Mouse (Mus musculus) right cerebral cortex, postnatal 25 days (tissue): ENCODE results near the gene B2m.
"Not testable (repeated sequence)": the region's sequence is repeated elsewhere in the genome, so short reads cannot be mapped to it uniquely, and the experiment has no call there.

Experiments used
- DNase-seq: peaks from one replicate; pipeline ENCODE4 v3.0.0; 2022

The B2m gene

DNA sequence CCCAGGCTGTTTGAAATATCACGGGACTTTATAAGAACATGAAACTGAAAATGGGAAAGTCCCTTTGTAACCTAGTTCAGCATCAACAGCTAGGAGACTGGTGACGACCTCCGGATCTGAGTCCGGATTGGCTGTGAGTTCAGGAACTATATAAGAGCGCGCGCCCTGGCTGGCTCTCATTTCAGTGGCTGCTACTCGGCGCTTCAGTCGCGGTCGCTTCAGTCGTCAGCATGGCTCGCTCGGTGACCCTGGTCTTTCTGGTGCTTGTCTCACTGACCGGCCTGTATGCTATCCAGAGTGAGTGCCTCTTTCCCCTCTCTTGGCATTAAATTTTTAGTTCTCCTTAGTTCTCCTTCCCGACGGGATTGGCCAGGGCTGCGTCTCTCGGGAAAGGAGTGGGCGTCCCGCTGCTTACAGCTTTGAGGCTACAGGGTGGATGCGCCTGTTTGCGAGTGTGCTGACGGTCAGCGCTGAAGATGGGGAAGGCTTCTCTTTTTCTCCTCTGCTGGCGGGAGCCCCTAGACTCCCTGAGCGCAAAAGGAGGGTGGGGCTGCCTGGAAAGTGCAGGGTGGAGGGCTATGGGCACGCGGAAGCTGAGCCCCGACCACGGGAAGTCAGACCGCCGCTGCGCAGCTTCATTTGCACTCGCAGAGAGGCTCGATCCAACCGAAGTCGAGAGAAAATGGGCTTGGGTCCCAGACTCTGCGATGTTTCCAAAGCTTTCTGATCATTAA lies at the start of gene B2m:
Gene B2m (plus strand): TSS at position 179 of the 734 bp plus-strand sequence.
- peak; percentile 87 for DNase-seq

DNA sequence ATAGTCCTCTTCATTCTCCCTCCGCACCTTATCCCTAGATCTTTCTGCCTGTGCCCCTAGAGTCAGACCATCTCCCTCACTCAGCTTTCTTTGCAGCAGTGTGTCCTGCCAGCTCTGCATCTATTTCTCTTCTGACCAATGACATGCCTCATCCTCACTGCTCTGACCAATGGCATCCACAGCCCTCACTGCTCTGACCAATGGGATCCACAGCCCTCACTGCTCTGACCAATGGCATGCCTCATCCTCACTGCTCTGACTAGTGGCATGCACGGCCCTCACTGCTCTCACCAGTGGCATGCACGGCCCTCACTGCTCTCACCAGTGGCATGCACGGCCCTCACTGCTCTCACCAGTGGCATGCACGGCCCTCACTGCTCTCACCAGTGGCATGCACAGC lies 49.8 kb upstream of the B2m start:
- DNase-seq = not testable (repeated sequence)

DNA sequence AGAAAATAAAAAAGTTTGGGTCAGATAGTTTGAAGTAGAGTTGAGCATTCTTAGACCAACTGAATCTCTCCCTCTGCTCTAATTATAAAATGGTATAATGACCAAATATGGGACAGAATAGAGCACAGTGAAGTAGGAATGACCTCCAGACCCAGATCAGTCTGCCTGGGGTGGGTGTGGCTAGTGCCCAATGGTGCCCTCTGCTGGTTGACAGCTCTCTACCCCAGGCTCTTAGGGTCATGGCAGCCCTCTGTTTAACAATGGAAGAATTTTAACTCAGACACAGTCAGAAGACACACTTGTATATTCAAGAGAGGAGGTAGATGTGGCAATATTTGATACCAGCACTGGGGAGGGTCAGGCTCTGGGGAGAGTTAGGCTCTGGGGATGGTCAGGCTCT lies 45.4 kb upstream of the B2m start:
- DNase-seq = no peak

DNA sequence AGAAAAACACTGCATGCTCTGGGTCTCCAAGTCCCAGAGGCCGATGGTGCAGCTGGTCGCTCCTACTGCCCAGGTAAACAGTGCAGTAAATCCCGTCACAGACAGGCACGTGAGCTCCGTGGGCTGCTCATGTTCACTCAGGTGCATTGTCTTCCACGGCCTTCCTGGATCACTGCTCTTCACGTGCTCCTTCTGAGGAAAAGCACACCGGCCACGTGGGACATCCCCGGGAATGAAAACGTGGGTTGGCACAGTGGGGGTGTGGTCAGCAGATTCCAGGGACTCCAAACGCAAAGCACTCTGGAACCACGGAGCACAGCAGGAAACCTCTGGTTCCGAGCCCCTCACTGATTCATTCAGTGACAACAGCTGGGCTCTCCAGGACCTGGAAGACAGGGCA lies 39.4 kb upstream of the B2m start:
- no peak for DNase-seq

DNA sequence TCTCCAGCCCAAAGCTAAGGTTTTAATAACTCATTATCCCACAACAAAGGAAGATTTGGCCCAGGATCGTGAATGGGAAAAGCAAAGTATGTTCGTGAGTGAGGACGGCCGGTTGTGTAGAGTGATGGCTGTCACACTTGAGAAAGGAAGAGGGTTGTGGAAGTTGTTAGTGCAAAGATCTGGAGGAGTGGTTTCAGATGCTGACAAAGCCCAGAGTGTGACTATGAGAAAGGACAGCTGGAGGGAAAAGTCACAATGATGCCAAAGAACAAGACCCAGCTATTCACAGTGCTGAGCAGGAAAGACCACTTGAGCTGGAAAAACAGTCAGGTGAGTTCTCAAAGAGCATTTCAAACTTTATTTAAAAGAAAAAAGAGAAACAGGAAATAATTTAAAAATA lies 37.8 kb upstream of the B2m start:
- DNase-seq = no peak

DNA sequence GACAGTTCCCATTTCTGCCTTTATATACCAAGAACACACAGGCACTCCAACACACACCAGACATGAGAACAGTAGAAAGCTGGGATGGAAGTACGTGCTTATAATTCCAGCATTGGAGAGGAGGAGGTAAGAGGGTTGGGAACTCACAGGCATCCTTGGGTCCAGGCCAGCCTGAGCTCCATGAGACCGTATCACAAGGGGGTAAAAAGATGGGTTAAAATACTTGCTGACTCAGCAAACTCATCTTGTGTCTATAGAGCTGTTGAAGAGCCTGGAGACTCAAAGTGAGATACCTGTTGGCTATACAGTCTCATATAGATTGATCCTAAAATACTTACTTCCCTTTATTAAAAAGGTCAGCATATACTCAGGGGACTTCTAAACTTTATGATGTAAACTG lies 30.6 kb upstream of the B2m start:
- DNase-seq = no peak

DNA sequence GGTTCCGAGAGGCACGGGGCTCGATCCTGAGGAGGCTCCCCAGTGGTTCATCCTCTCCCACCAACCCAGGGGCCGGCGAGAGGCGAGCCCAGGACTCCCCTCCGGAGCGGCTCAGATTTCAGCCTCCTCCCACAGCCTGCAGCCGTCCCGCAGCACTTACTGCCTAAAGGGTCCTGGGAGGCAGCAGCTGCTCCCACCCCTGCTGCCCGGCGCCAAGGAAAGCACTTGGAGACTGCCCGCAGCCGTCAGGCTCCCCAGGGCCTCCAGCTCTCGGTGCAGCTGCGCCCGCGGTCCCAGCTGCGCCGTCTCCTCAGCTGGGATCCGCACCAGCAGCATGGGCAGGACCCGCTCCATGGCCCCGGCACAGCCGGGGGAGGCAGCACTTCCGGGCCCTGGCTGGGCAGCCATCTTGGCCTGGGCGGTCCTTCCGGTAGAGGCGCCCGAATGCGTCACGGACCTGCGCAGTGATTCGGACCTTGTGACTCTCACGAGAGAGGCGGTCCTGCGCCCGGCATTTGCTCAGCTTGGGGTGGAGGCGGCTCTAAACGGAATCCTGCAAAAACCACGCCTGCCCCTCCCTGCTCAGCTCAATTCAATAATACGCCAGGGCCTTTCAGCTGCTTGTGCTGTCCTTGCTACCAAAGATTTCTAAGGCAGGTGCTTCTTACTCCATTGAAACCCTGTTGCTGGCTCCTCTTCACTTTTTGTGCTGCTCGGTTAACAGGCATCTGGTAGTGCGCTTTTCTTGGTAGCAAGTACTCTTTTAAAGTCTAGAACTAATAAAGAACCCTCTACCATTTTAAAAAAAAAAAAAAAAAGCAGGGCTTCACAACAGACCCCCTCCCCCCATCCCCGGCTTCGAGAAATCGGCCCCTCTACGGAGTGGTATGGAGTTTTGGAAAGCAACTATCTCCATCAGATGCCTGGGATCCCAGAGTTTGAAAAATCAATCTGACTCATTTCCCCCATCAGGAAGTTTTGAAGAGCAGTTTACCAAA lies 29.2 kb upstream of the B2m start, which contains the start of gene Spg11:
Gene Spg11 (minus strand): TSS at position 426 of the 998 bp plus-strand sequence.
- peak; percentile 98 for DNase-seq

DNA sequence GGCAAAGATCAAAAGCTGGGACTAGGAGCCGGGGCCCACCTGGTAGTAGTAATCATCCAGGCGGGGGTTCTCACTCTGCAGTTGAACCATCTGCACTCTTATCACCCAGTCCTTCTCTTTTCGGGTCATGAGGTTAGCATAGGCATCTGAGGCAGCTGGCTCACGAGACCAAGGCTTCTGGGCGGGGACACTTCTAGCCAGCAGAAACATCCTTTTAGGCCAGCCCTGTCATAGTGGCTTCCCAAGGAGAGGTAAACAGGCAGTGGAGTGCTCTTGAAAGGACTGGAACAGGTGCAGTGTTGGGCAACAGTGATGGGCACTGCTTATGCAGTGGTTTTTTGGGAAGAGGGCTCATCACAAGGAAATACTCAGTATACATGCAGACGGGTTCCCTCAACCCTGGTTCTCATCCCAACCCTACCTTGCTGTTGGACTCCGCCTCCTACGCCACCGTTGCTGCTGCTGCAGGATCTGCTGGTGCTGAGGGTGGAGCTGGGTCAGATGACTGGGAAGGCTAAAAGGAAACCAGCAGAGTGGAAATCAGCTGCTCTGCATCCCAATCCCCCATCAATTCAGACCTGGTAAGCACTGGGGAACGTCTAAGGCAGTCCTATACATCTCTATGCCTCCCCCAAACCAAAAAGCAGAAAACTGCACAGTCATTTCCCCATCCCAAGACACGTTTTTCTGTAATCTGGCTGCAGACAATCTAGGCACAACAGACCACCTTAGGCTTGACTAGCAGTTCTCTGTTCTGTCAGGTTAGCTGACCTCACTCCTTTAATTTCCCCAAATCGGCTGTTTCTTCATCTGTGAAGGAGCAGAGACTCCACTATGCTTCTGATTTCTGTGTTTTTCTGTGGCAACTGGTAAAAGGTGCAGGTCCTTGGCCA lies 21.6 kb upstream of the B2m start:
- DNase-seq = no peak

DNA sequence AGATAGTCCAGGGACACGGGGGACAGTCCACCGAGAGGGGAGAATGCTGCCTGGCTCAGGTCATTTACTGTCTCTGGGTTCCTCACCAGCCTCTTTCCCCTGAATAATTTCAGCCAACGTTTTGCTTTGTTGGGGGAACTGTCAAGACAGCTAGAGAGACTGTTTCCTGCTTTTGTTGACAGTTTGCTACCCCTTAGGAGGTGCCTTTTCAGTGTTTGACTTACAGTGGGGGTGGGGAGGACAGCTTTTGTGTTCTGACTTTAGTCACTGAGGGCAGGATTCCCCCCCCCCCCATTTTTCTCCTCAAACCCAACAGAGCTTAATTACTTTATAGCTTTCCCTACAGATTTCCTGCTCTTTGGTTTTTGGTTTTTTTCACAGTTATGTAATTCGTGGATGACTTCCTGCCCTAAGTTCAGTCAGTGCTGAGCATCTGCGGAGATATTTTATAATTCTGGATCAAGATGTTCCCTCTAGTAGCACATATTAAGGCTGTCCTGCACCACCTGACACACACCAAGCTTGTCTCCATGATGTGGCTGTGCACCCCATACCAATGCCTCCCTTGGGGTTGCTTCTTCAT lies 20.6 kb upstream of the B2m start:
- no peak for DNase-seq

DNA sequence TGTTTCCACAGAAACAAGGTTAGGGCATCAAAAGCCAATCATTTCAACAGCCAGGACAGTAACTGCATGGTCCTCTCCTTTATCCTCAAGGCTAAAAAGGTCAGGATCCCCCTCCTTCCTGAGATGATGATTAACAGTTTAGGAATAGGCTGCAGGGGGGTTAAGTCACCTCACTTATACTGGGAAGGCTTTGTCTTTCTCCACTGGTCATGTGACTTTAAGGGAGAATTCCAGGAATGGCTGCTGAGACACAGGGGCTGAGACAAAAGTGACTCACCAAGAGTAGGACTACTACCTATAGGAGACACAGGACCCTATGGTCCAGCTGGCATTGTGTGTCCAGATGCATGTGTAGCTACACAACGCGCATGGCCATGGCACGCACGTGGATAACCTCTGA lies 19.9 kb upstream of the B2m start:
- no peak for DNase-seq

DNA sequence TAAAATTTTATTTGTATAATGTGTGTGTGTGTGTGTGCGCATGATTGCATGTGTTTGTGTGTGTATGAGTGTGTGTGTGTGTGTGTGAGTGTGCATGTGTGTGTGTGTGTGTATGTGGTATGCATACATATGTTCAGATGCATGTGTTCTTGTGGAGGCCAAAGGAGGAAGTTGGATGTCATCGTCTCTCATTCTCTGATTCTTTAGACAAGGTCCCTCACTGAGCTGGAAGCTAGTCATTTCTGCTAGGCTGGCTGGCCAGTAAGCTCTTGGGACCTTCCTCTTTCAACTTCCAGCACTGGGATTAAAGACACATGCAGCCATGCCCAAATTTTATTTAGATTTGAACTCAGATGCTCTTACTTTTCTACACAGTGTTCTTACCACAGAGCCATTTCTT lies 15.4 kb upstream of the B2m start:
- no peak for DNase-seq

DNA sequence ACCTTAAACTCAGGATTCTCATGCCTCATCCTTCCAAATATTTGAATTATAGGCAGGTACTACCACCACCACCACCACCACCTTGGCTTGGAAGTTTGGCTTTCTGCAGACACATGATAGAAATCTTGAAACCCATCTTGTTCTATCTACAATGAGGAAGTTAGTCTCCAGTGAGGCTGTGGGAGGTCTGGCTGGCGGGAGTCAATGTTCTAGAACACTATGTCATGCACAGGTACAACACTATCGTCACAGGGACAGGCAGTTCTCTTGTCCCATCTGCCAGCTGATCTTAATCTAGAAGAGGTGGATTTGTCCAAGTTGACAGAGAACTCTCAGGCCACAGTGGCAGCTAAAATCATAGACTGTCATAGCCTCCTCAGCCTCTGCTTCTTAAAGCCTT lies 14.9 kb upstream of the B2m start:
- no peak for DNase-seq

DNA sequence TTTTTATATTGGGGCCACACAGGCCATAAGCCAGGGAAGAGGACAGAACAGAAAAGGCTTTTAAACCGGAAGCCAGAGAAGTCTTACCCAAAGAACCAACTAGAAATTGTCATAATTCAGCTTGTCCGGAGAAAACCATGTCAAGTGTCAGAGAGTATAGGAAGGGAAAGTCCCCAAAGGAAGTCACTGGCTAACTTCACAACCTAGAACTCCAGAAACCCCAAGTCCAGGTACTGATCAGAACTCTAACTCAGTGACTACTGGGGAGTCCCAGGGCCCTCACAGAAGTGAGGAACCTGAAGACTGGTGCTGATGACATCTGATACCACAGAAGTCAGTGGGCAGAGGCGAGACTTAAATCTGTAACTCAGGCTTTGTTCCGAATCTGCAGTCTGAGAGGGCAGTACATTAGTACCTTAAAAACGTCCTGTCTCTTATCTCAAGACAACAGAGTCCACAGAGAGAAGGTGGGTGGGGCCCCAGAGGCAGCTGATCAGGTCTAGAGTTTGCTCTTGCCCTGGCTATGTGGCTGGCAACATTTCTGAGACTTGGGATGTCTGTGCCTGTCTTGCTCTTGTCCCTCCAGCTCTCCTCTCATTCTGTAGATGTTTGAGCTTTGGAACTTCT lies 9.5 kb upstream of the B2m start:
- DNase-seq = no peak

DNA sequence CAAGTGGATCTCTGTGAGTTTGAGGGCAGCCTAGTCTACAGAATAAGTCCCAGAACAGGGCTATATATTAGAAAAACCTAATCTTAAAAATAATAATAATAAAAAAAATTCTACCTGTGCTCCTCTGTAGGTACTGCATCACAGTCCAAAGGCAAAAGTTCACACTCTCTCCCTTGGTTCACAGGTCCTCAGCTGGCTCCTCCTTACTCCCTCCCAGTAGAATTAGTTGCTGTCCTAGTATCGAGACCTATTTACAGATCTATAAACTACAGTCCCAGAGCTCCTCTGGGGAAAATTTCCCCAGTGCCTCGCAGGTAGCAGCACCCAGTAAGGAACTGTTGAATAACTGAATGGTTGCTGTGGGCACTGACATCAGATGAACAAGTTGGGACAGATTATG lies 6.7 kb upstream of the B2m start:
- no peak for DNase-seq

DNA sequence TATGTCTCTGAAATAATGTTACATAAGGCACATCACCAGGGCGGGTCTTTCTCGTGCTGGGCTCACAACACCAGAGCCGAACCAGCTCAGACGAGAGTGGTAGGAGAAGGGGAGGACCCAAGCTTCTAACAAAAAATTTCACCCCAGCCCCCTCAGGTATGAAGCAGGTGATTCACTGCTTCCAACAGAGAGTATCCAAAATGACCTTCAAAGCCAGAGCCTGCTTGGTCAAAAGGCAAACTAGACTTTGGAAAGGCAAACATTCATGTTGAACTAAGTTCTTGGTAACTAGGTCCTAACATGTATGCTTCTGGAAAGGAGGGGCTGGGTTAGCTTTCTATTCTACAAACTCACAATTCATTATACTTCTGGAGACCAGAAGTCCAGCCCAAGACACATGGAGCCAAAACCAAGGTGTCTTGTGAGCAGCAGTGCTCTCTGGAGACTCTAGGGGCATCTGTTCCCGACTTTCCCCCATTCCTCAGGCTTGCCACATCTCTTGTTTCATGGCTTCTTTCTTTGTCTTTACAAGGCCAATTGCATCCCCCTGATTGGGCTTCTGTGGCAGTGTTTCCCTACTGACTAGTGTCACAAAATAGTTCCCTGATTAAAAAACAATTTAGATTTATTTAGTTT lies 6.0 kb upstream of the B2m start:
- DNase-seq = no peak

DNA sequence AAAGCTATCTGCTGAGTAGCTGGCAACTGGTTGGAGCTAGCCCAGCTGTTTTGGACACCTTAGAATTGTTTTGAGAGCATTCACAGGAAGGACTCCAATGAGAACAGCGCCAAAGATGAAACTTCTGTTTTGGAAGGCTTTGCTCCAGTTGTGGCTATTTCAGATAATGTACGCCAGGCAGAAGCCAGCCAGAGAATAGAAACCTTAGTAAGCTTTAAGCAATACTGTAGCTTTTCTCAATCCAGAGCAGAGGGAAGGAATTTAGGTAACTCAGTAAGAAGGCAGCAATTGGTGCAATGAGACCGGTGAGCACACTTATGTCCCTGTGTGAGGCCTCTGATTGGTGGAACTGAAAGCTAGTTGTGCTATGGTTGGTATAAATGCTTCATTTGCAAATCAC lies 4.4 kb upstream of the B2m start:
- no peak for DNase-seq

DNA sequence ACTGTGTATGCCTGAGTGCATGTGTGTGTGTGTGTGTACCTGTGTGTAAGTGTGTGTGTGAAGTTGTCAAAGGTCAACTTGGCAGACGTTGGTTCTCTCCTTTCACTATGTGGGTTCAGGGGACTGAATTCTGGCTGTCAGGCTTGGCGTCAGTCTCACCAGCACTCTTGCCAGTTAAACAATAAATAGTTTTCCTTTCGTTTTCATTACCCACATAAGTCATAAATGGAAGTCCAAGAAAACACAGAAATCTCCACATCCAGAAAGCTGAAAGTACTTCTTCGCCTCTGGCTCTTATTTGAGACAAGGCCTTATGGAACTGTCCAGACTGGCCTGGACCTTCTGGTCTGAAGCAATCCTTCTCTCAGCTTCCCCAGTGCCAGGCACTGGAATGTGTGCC lies 1.7 kb upstream of the B2m start:
- DNase-seq = no peak

DNA sequence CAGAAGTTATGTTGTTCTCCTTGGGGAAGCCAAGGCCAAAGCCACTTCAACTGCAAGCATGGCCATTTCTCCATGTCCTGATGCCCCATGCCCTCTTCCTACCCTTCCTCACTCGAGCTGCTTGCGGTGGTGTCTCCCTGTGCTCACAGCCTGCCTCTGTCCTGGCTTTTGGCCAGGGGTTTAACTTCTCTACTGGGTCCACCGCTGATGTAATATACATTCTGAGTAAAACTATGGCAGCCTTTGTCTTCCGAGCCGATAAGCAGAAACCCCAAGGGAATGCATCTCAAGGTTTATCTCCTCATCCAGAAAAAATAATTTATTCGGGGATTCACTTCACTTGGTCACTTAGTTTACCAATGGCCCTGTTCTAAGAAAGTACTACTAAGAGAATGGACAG lies 799 bp upstream of the B2m start:
- no peak for DNase-seq

DNA sequence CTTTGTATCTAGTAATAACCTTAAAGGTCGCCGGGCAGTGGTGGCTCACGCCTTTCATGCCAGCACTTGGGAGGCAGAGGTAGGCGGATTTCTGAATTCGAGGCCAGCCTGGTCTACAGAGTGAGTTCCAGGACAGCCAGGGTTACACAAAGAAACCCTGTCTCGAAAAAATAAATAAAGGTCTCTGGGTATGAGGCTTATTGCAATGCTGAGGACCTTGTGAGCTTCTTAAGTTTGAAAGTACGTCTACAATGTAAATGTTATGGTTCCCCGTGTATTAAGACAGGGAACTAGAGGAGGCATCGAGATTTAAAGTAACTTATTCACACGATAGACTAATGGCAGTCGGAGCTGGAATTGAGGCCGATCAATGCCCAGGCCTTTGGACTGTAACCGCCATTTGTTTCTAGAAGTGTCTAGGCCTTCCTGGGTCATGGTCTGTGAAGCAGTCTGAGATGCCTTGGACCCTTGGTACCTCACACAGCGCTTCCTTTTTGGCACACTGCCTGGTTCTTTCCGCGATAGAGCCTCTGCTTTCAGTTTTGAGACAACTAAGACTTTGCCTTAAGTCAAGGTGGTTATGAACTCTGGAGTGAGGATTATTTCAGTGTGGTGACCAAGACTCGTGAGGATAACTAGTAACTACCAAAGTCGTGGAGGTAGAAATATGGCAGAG lies 894 bp downstream of the B2m start:
- no peak for DNase-seq

DNA sequence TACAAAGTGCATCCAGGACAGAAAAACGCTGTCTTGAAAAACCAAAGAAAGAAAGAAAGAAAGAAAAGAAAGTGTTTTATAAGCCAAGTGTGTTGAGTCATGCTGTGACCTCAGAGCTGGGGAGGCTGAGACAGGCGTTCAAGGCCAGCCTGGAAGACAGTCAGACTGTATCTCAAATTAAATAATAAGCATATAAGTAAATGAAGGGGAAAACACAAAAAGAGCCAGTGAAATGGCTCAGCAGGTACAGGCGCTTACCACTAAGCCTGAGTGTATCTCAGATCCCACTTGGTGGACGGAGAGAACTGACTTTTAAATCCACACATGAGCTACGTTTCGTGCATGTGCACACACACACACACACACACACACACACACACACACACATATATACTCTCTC lies 1.8 kb downstream of the B2m start:
- no peak for DNase-seq

DNA sequence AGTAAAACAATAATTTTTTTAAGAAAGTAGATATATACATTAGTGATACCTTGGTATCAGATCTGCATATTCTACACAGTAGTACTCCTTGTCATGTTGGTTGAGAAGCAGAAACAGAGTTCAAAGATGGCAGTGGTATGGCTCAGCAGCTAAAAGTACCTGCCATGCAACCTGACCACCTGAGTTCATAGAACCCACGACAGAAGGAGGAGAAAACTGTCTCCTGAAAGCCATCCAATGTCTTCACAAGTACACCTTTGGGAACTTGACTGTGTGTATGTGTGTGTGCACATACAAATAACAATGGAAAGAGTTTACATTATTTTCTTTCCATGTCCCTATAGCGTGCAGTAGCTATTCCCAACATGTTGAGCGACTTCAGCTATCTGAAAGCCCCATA lies 2.2 kb downstream of the B2m start:
- DNase-seq = no peak
